Mouse (Mus musculus) stomach, embryonic 16.5 days (tissue): ENCODE data around the gene Mgmt. TPM values are rescaled to one million over a fixed set of nuclear protein-coding genes. Genes with fewer than 3 reads are reported as not detected.

Source experiments
- ATAC-seq: fragments of 200-750 bp; cut with Nextera tagmentation; 2 replicates; pipeline ENCODE4 v1.8.0; 2017; ENCODE audit warnings: moderate number of reproducible peaks, moderate TSS enrichment; ENCODE audit not compliant: insufficient read depth, low FRiP score
- H3K27ac ChIP-seq: fragments of 300-500 bp; sonication (generic); 2 replicates; pipeline ENCODE4 v1.5.1; 2014; ENCODE audit warnings: low read length
- H3K27me3 ChIP-seq: fragments of 300-500 bp; sonication (generic); 2 replicates; pipeline ENCODE4 v1.6.1; 2014; ENCODE audit warnings: low read length, control low read depth, mixed read lengths; ENCODE audit not compliant: control insufficient read depth, insufficient read depth
- H3K36me3 ChIP-seq: fragments of 300-500 bp; sonication (generic); 2 replicates; pipeline ENCODE4 v1.6.1; 2014; ENCODE audit warnings: low read length; ENCODE audit not compliant: control insufficient read depth, insufficient read depth
- H3K4me1 ChIP-seq: fragments of 300-500 bp; sonication (generic); 2 replicates; pipeline ENCODE4 v1.6.1; 2014; ENCODE audit warnings: low read length, control low read depth, mixed read lengths; ENCODE audit not compliant: control insufficient read depth, insufficient read depth
- H3K4me2 ChIP-seq: fragments of 300-500 bp; sonication (generic); 2 replicates; pipeline ENCODE4 v1.6.1; 2014; ENCODE audit warnings: low read depth, low read length, mixed read lengths
- H3K4me3 ChIP-seq: fragments of 300-500 bp; sonication (generic); replicated peaks from 2 replicates; pipeline ENCODE4 v1.5.1; 2014; ENCODE audit warnings: mild to moderate bottlenecking, low read length
- H3K9ac ChIP-seq: fragments of 300-500 bp; sonication (generic); 2 replicates; pipeline ENCODE4 v1.6.1; 2014; ENCODE audit warnings: low read length
- H3K9me3 ChIP-seq: fragments of 300-500 bp; sonication (generic); replicated peaks from 2 replicates; pipeline ENCODE4 v1.6.1; 2016; ENCODE audit warnings: low read length, control low read depth; ENCODE audit not compliant: control insufficient read depth
- WGBS: fragments of 180-500 bp; shearing (Covaris S2); extraction: QIAGEN DNeasy Blood & Tissue Kit; methylation state at CpG from one replicate; pipeline ENCODE4 v1.1.7; 2014; 5-methylcytosine and 5-hydroxymethylcytosine counted together
- polyA plus RNA-seq: library from polyadenylated mRNA; unstranded; fragments of >200 nt; fragmentation: Nextera tagmentation; extraction: Ambion mirVana; gene quantifications from 2 replicates; pipeline ENCODE4 v1.2.1, GENCODE M21; 2015

Mgmt gene
- polyA plus RNA-seq, 1 experiment from 2014 or later = 7.3 TPM

DNA sequence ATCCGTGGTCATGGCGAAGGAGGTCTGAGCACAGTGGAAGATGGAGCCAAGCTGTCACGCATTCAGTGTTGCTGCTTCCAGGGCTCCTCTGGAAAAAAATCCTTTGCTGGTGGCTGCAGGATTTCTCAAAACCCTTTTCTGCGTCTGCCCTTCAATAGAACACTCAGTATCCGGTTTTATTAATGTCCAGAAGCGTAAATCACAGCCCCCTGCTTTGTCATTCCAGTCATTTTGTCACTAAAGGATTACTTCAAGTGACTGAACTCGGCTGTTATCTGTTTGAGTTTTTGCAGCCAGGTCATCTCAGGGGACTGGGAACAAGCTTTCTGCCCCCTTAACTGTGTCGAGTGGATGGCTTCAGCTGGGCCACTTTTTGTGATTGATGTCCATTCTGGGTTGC is 146.2 kb downstream of the Mgmt start:
- WGBS = 29% methylated on average over 8 of the region's 8 CpGs
- H3K4me1 ChIP-seq = peaks cover 10% of the 10 kb centered on the region
- ATAC-seq = no peak

DNA sequence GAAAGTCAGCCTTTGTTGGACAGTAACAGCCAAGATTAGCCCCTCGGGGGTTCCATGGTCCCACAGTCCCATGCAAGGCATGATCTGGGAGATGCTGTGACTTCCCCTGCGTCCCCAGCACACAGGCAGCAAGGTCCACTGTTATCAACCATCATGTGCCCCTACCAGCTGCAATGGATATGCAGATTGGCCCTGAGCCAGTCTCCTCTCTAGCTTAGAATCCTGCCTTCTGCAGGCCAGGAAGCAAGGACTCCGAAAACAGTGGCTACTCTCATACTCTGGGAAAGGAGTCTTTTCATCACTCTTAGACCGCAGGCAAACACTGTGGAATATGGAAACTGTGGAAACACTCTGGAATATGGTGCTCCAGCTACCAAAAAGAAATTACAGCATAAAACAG is 152.5 kb downstream of the Mgmt start:
- Histone ChIP-seq H3K36me3 (no peaks in the 10 kb centered on the region), H3K9ac (no peak overlapping the region), H3K4me1 (no peaks in the 10 kb centered on the region), H3K9me3 (no peaks in the 10 kb centered on the region), H3K27ac (no peak overlapping the region), H3K4me3 (no peak overlapping the region), H3K27me3 (no peaks in the 10 kb centered on the region), H3K4me2 (no peak overlapping the region)
- WGBS = 79% methylated on average over 4 of the region's 4 CpGs
- ATAC-seq = no peak

More for the DNA sequence above, 146.2 kb downstream of the Mgmt start:
- Histone ChIP-seq H3K27ac (no peak overlapping the region), H3K36me3 (no peaks in the 10 kb centered on the region), H3K4me2 (no peak overlapping the region), H3K4me3 (no peak overlapping the region), H3K9me3 (no peaks in the 10 kb centered on the region), H3K27me3 (no peaks in the 10 kb centered on the region), H3K9ac (no peak overlapping the region)

DNA sequence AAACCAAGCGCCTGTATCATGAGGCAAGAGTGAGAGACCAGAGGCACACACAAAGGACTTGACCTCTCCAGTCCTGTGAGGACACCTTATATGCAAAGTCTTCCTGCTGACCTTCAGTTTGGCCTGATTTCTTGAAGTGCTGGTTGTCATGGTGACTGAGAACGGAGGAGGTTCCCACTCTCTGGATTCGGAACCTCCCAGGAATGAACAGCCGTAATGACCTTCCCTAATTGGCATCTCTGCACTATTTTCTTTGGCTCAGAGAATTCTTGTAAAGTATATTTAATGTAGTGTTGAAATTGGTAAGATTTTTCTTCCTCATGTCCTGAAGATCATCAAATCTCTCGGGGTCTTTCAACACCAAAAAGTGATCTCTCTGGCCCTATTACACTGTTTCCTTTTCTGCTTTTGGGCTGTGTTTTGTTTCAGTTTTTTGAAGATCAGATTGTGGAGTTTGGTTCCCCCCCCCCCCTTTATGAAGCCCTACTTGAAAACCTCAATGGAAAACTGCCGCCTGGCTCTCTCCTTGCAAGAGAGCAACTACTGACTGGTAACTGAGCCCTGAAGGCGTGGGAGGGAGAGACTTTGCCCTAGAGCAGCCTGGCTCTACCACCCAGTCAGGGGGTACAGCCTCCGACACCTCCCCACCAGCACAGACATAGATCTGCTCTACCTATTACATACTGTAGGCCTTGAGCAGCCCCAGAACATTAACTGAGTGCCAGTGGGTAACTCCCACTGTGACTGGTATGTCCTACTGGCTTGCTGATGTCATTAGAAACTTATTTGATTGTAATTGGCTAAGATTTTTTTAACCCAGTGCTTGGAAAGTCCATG is 153.9 kb downstream of the Mgmt start:
- Histone ChIP-seq H3K36me3 (no peaks in the 10 kb centered on the region), H3K9me3 (no peaks in the 10 kb centered on the region), H3K27ac (no peak overlapping the region), H3K4me2 (no peak overlapping the region), H3K4me1 (no peaks in the 10 kb centered on the region), H3K27me3 (no peaks in the 10 kb centered on the region), H3K4me3 (no peak overlapping the region), H3K9ac (no peak overlapping the region)
- no peak for ATAC-seq
- WGBS = 68% methylated on average over 8 of the region's 8 CpGs

DNA sequence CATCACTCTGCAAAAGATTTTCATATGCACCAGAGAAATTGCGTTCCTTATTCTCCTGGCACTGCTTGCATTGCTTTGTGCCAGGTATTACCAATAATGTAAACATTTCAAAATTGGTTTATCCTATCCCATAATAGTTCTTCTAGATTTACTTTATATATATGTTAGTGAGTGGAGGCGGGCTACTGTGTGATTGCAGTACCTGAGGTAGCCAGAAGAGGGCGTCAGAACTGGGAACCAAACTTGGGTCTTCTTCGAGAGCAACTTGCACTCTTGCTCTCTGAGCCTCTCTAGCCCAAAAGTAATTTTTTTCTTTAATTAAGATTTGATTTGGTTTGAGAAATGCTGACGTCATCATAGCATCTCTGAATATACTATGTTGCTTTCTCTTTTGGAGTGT is 159.9 kb downstream of the Mgmt start:
- WGBS = 68% methylated on average over 5 of the region's 5 CpGs
- Histone ChIP-seq H3K27ac (no peak overlapping the region), H3K36me3 (no peaks in the 10 kb centered on the region), H3K4me3 (no peak overlapping the region), H3K4me2 (no peak overlapping the region), H3K9ac (no peak overlapping the region), H3K9me3 (no peaks in the 10 kb centered on the region), H3K27me3 (no peaks in the 10 kb centered on the region), H3K4me1 (no peaks in the 10 kb centered on the region)
- ATAC-seq = no peak

DNA sequence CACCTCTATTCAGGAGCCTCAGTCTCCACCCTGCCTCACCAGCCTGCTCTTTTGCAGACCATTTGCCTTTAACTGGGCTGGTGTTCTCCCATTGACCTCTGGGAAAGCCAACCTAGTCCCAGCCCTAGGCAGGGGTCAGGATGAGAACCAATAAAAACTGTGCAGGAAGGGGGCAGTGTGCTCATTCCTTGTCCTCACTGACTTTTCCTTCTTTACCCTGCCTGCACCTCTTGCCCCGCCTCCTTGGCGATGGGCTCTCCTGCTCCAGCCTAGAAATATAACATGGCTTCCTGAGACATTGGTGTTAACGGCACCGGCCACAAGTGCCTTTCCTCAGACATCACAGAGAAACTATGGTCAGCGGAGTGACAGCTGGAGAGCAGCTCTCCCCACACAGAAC is 161.7 kb downstream of the Mgmt start:
- 52% methylated on average over 5 of the region's 5 CpGs for WGBS
- Histone ChIP-seq H3K27me3 (no peaks in the 10 kb centered on the region), H3K4me1 (no peaks in the 10 kb centered on the region), H3K4me3 (no peak overlapping the region), H3K9ac (no peak overlapping the region), H3K36me3 (no peaks in the 10 kb centered on the region), H3K27ac (no peak overlapping the region), H3K4me2 (no peak overlapping the region), H3K9me3 (no peaks in the 10 kb centered on the region)
- no peak for ATAC-seq

DNA sequence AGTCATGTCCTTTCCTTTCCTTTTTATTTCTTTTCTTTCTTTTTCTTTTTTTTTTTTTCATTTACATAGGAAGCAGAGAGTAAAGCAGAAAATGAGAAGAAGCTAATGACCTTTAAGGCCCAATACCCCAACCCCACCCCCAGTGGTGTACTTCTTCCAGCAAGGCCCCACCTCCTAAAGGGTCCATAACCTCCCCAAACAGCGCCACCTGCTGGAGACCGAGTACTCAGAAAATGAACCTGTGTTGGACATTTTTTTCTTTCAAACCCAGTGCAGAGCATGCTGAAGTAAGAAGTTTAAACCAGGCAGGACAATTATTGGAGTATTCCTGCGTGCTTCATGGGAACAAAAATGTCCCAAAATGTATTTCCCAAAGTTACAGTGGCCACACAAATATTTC is 166.1 kb downstream of the Mgmt start:
- no peak for ATAC-seq
- H3K9me3 ChIP-seq = no peaks in the 10 kb centered on the region
- H3K4me2 ChIP-seq = no peak overlapping the region
- WGBS = 39% methylated on average over 3 of the region's 3 CpGs
- no peak overlapping the region for H3K9ac ChIP-seq
- no peak overlapping the region for H3K4me3 ChIP-seq
- no peaks in the 10 kb centered on the region for H3K36me3 ChIP-seq
- no peaks in the 10 kb centered on the region for H3K27me3 ChIP-seq
- no peak overlapping the region for H3K27ac ChIP-seq
- no peaks in the 10 kb centered on the region for H3K4me1 ChIP-seq

DNA sequence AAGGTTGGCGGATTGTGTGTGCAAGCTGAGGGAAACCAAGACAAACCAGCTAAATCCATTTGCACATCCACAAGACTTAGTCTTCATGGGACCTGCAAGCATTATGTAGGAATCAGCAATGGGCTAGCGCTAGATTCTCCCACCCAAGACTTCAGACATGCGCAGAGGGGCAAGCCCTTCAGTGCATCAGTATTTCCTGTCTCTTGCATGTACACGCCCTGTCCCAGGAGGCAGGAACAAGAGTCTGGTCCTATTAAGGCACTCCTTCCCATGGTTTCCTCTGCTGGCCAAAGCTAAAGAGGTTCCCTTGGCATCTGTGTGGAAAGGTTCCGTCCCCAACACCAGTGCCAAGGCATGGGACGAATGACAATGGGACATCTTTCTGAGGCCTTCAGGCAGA is 166.7 kb downstream of the Mgmt start:
- Histone ChIP-seq H3K4me2 (no peak overlapping the region), H3K9me3 (no peaks in the 10 kb centered on the region), H3K4me1 (no peaks in the 10 kb centered on the region), H3K27me3 (no peaks in the 10 kb centered on the region), H3K4me3 (no peak overlapping the region), H3K9ac (no peak overlapping the region), H3K27ac (no peak overlapping the region), H3K36me3 (no peaks in the 10 kb centered on the region)
- no peak for ATAC-seq
- WGBS = 93% methylated on average over 6 of the region's 6 CpGs

DNA sequence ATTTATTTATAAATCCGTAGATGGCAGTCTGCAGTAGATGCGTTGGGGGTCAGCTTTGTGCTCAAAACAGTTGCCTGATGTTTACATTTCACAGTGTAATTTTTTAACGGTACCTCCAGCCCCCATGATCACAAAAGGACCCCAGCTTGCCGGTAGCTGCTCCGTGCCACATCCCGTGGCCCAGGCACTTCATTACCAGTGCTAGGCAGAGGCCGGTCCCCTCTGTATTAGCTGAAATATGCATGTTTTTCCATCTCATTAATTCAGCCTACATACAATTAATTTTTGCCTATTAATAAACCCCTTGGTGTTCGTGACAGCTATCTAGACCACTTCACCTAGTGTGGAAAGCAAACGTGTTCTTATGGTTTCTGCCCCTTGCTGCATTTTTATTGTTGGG is 169.8 kb downstream of the Mgmt start:
- ATAC-seq = no peak
- Histone ChIP-seq H3K27ac (no peak overlapping the region), H3K4me3 (no peak overlapping the region), H3K9ac (no peak overlapping the region), H3K4me1 (no peaks in the 10 kb centered on the region), H3K36me3 (no peaks in the 10 kb centered on the region), H3K4me2 (no peak overlapping the region), H3K27me3 (no peaks in the 10 kb centered on the region), H3K9me3 (no peaks in the 10 kb centered on the region)
- WGBS = 72% methylated on average over 9 of the region's 9 CpGs

DNA sequence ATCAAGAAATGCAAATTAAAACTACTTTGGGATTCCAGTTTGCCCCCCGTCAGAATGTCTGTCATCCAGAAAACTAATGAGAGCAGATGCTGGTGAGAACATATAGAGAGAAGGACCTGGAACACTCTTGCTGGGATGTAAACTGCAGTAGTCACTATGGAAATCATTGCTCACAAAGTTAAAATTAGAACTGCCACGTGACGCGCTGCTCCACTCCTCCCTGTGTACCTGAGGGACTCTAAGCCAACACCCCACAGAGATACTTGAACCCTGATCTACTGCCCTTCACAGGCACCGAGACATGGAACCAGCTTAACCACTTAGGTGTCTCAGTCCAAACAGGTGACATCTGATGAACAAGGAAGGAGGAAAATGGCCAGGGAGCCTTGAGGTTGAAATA is 171.0 kb downstream of the Mgmt start:
- no peak overlapping the region for H3K27ac ChIP-seq
- H3K36me3 ChIP-seq = no peaks in the 10 kb centered on the region
- no peak overlapping the region for H3K9ac ChIP-seq
- 82% methylated on average over 5 of the region's 5 CpGs for WGBS
- no peaks in the 10 kb centered on the region for H3K9me3 ChIP-seq
- H3K27me3 ChIP-seq = no peaks in the 10 kb centered on the region
- no peak overlapping the region for H3K4me2 ChIP-seq
- H3K4me3 ChIP-seq = no peak overlapping the region
- no peak for ATAC-seq
- H3K4me1 ChIP-seq = no peaks in the 10 kb centered on the region
